Mouse (Mus musculus) neural tube, embryonic 13.5 days (tissue): ENCODE measurements at regions not wholly inside any gene's neighbourhood (a gene's known extent, or its start where the extent isn't known, plus 50 kb on each side); places are given as distances from the start of the nearest gene placed in this dataset.

Experiments
- ATAC-seq: fragments of 200-750 bp; cut with Nextera tagmentation; 2 replicates; pipeline ENCODE4 v1.8.0; 2017; ENCODE audit warnings: low read depth, mild to moderate bottlenecking, moderate TSS enrichment, moderate library complexity
- H3K27ac ChIP-seq: fragments of 300-500 bp; sonication (generic); replicated peaks from 2 replicates; pipeline ENCODE4 v1.5.1; 2015; ENCODE audit warnings: moderate library complexity, mild to moderate bottlenecking, inconsistent platforms
- H3K27me3 ChIP-seq: fragments of 300-500 bp; sonication (generic); 2 replicates; pipeline ENCODE4 v1.6.1; 2015; ENCODE audit warnings: mild to moderate bottlenecking, inconsistent platforms
- H3K36me3 ChIP-seq: fragments of 300-500 bp; sonication (generic); 2 replicates; pipeline ENCODE4 v1.6.1; 2015; ENCODE audit warnings: mild to moderate bottlenecking, inconsistent platforms
- H3K4me1 ChIP-seq: fragments of 300-500 bp; sonication (generic); replicated peaks from 2 replicates; pipeline ENCODE4 v1.6.1; 2015; ENCODE audit warnings: inconsistent platforms
- H3K4me2 ChIP-seq: fragments of 300-500 bp; sonication (generic); 2 replicates; pipeline ENCODE4 v1.6.1; 2015; ENCODE audit warnings: inconsistent platforms, mild to moderate bottlenecking, moderate library complexity
- H3K4me3 ChIP-seq: fragments of 300-500 bp; sonication (generic); 2 replicates; pipeline ENCODE4 v1.5.1; 2015; ENCODE audit warnings: mild to moderate bottlenecking, inconsistent platforms
- H3K9ac ChIP-seq: fragments of 300-500 bp; sonication (generic); 2 replicates; pipeline ENCODE4 v1.6.1; 2015; ENCODE audit warnings: moderate library complexity, mild to moderate bottlenecking, inconsistent platforms
- H3K9me3 ChIP-seq: fragments of 300-500 bp; sonication (generic); 2 replicates; pipeline ENCODE4 v1.6.1; 2016; ENCODE audit warnings: inconsistent platforms
- WGBS: fragments of 180-500 bp; shearing (Covaris S2); methylation state at CpG from one replicate; pipeline ENCODE4 v1.1.7; 2015; 5-methylcytosine and 5-hydroxymethylcytosine counted together

GRCm38 (mm10) chr2:170207878-170208277, 60.0 kb upstream of the Zfp217 start:
- H3K27me3 ChIP-seq = no peaks in the 10 kb centered on the region
- H3K9ac ChIP-seq = no peak overlapping the region
- ATAC-seq = no peak
- H3K4me3 ChIP-seq = no peak overlapping the region
- no peaks in the 10 kb centered on the region for H3K9me3 ChIP-seq
- no peak overlapping the region for H3K4me2 ChIP-seq
- H3K27ac ChIP-seq = no peak overlapping the region
- H3K4me1 ChIP-seq = peaks cover 28% of the 10 kb centered on the region
- 80% methylated on average over 7 of the region's 7 CpGs for WGBS
- H3K36me3 ChIP-seq = no peaks in the 10 kb centered on the region

- no peak overlapping the region for H3K4me2 ChIP-seq
- no peak overlapping the region for H3K4me3 ChIP-seq
- no peaks in the 10 kb centered on the region for H3K36me3 ChIP-seq
- no peak overlapping the region for H3K9ac ChIP-seq
- H3K4me1 ChIP-seq = peaks cover 28% of the 10 kb centered on the region
- no peak overlapping the region for H3K27ac ChIP-seq
- H3K27me3 ChIP-seq = no peaks in the 10 kb centered on the region
- 87% methylated on average over 6 of the region's 6 CpGs for WGBS
- ATAC-seq = no peak
- H3K9me3 ChIP-seq = no peaks in the 10 kb centered on the region
Observed at GRCm38 (mm10) chr2:170207395-170207794, 59.5 kb upstream of the Zfp217 start.

- no peak overlapping the region for H3K4me3 ChIP-seq
- no peaks in the 10 kb centered on the region for H3K9me3 ChIP-seq
- WGBS = 38% methylated on average over 14 of the region's 14 CpGs
- no peak overlapping the region for H3K9ac ChIP-seq
- no peak overlapping the region for H3K27ac ChIP-seq
- ATAC-seq = no peak
- H3K4me1 ChIP-seq = peaks cover 28% of the 10 kb centered on the region
- no peaks in the 10 kb centered on the region for H3K36me3 ChIP-seq
- H3K4me2 ChIP-seq = no peak overlapping the region
- no peaks in the 10 kb centered on the region for H3K27me3 ChIP-seq
Observed at GRCm38 (mm10) chr2:170206870-170207269, 59.0 kb upstream of the Zfp217 start.

- H3K9ac ChIP-seq = 0 out of 2 replicates have a peak overlapping the region, but pooled peaks have one; percentile 17
- peak overlapping the region; percentile 64 for H3K4me2 ChIP-seq
- 8% methylated on average over 6 of the region's 6 CpGs for WGBS
- no peak overlapping the region for H3K4me3 ChIP-seq
- peaks cover 28% of the 10 kb centered on the region for H3K4me1 ChIP-seq
- H3K27ac ChIP-seq = no peak overlapping the region
- H3K27me3 ChIP-seq = no peaks in the 10 kb centered on the region
- H3K9me3 ChIP-seq = no peaks in the 10 kb centered on the region
- H3K36me3 ChIP-seq = no peaks in the 10 kb centered on the region
- peak; percentile 26; the same call in 1 of the 2 replicates for ATAC-seq
Observed at GRCm38 (mm10) chr2:170206442-170206754, 58.5 kb upstream of the Zfp217 start.

GRCm38 (mm10) chr2:170205591-170206441, 57.9 kb upstream of the Zfp217 start:
- ATAC-seq = peak; percentile 61; the same call in 1 of the 2 replicates
- no peaks in the 10 kb centered on the region for H3K27me3 ChIP-seq
- peak overlapping the region; percentile 64 for H3K4me2 ChIP-seq
- H3K9ac ChIP-seq = peak overlapping the region; percentile 64
- under 1% methylated on average over 17 of the region's 17 CpGs for WGBS
- no peaks in the 10 kb centered on the region for H3K9me3 ChIP-seq
- H3K4me1 ChIP-seq = peaks cover 22% of the 10 kb centered on the region
- H3K27ac ChIP-seq = peak overlapping the region; percentile 56
- H3K4me3 ChIP-seq = peak overlapping the region; percentile 29
- no peaks in the 10 kb centered on the region for H3K36me3 ChIP-seq

- Histone ChIP-seq H3K4me3 (peak overlapping the region; percentile 29), H3K4me1 (peaks cover 19% of the 10 kb centered on the region), H3K27ac (no peak overlapping the region; the same call in 1 of the 2 replicates), H3K36me3 (no peaks in the 10 kb centered on the region), H3K9me3 (no peaks in the 10 kb centered on the region), H3K9ac (0 out of 2 replicates have a peak overlapping the region, but pooled peaks have one; percentile 64), H3K4me2 (peak overlapping the region; percentile 64), H3K27me3 (no peaks in the 10 kb centered on the region)
- WGBS = 33% methylated on average over 10 of the region's 10 CpGs
- no peak for ATAC-seq
Observed at GRCm38 (mm10) chr2:170204768-170205514, 57.0 kb upstream of the Zfp217 start.

- Histone ChIP-seq H3K4me1 (peaks cover 19% of the 10 kb centered on the region), H3K4me2 (no peak overlapping the region), H3K36me3 (no peaks in the 10 kb centered on the region), H3K4me3 (no peak overlapping the region), H3K27me3 (no peaks in the 10 kb centered on the region), H3K27ac (no peak overlapping the region), H3K9me3 (no peaks in the 10 kb centered on the region), H3K9ac (no peak overlapping the region)
- 96% methylated on average over 5 of the region's 5 CpGs for WGBS
- ATAC-seq = no peak
Observed at GRCm38 (mm10) chr2:170203496-170203895, 55.6 kb upstream of the Zfp217 start.

- no peak overlapping the region for H3K4me3 ChIP-seq
- H3K27ac ChIP-seq = no peak overlapping the region
- no peak overlapping the region for H3K9ac ChIP-seq
- no peaks in the 10 kb centered on the region for H3K9me3 ChIP-seq
- no peak overlapping the region for H3K4me2 ChIP-seq
- 68% methylated on average over 10 of the region's 10 CpGs for WGBS
- H3K27me3 ChIP-seq = no peaks in the 10 kb centered on the region
- peaks cover 19% of the 10 kb centered on the region for H3K4me1 ChIP-seq
- ATAC-seq = no peak
- no peaks in the 10 kb centered on the region for H3K36me3 ChIP-seq
Observed at GRCm38 (mm10) chr2:170201816-170202371, 54.0 kb upstream of the Zfp217 start.
